Mouse (Mus musculus) forebrain, postnatal 0 days (tissue): Measurements from ENCODE around the gene Ncbp1. TPM values are rescaled to one million over a fixed set of nuclear protein-coding genes. Genes with fewer than 3 reads are reported as not detected.
A peak's percentile ranks its signal among the peaks of the same experiment; 100 is the strongest.

Source experiments
- ATAC-seq: fragments of 200-750 bp; cut with Nextera tagmentation; 2 replicates; pipeline ENCODE4 v1.8.0; 2017; ENCODE audit warnings: mild to moderate bottlenecking, moderate library complexity
- DNase-seq: peaks from one replicate; pipeline ENCODE4 v3.0.0-alpha.2; 2015
- H3K27ac ChIP-seq: fragments of 300-500 bp; sonication (generic); 2 replicates; pipeline ENCODE4 v1.5.1; 2014; ENCODE audit warnings: low read depth, mild to moderate bottlenecking, antibody characterized with exemption, low read length, moderate library complexity, mixed read lengths
- H3K27me3 ChIP-seq: fragments of 300-500 bp; sonication (generic); 2 replicates; pipeline ENCODE4 v1.6.1; 2014; ENCODE audit warnings: mild to moderate bottlenecking, low read length, mixed read lengths; ENCODE audit not compliant: insufficient read depth
- H3K36me3 ChIP-seq: fragments of 300-500 bp; sonication (generic); 2 replicates; pipeline ENCODE4 v1.6.1; 2014; ENCODE audit warnings: mild to moderate bottlenecking, moderate library complexity; ENCODE audit not compliant: insufficient read depth
- H3K4me1 ChIP-seq: fragments of 300-500 bp; sonication (generic); 2 replicates; pipeline ENCODE4 v1.6.1; 2014; ENCODE audit warnings: antibody characterized with exemption; ENCODE audit not compliant: insufficient read depth
- H3K4me2 ChIP-seq: fragments of 300-500 bp; sonication (generic); 2 replicates; pipeline ENCODE4 v1.6.1; 2014; ENCODE audit warnings: low read depth, mild to moderate bottlenecking, moderate library complexity
- H3K4me3 ChIP-seq: fragments of 300-500 bp; sonication (generic); 2 replicates; pipeline ENCODE4 v1.5.1; 2014; ENCODE audit warnings: low read depth, low read length, mixed read lengths
- H3K9ac ChIP-seq: fragments of 300-500 bp; sonication (generic); 2 replicates; pipeline ENCODE4 v1.6.1; 2014; ENCODE audit warnings: mild to moderate bottlenecking
- H3K9me3 ChIP-seq: fragments of 300-500 bp; sonication (generic); 2 replicates; pipeline ENCODE4 v1.6.1; 2016; ENCODE audit warnings: low read length
- CTCF ChIP-seq: sonication (generic); IDR thresholded peaks from 2 replicates; pipeline ENCODE4 v1.5.1; 2016; ENCODE audit warnings: antibody characterized with exemption, control low read depth, low read depth
- WGBS: fragments of 180-500 bp; shearing (Covaris S2); extraction: QIAGEN DNeasy Blood & Tissue Kit; methylation state at CpG from one replicate; pipeline ENCODE4 v1.1.7; 2014; 5-methylcytosine and 5-hydroxymethylcytosine counted together
- polyA plus RNA-seq: library from polyadenylated mRNA; unstranded; fragments of >200 nt; fragmentation: Nextera tagmentation; extraction: Ambion mirVana; gene quantifications from 2 replicates; pipeline ENCODE4 v1.2.1, GENCODE M21; 2015
- total RNA-seq: library from RNA; depleted of rRNA; stranded (reverse); fragments of >200 nt; gene quantifications from 2 replicates; pipeline ENCODE4 v1.2.3, GENCODE M21; 2014; rRNA removed

Gene Ncbp1
- total RNA-seq (48.9 and 56.1 TPM in 2 replicates), polyA plus RNA-seq (58.7 and 58.9 TPM in 2 replicates)

GRCm38 (mm10) chr4:46138287-46139222 is at the start of gene Ncbp1, which contains the start of gene Tstd2:
Ncbp1 (plus strand) TSS chr4:46138613.
Tstd2 (minus strand) TSS chr4:46138694.
- peaks cover 17% of the 10 kb centered on the region for H3K4me1 ChIP-seq
- DNase-seq, result peak; percentile 97
- WGBS, result under 1% methylated on average over 87 of the region's 90 CpGs

GRCm38 (mm10) chr4:46089524-46090125 is 48.8 kb upstream of the Ncbp1 start:
- no peak overlapping the region for H3K4me3 ChIP-seq
- no peaks in the 10 kb centered on the region for H3K27me3 ChIP-seq
- no peaks in the 10 kb centered on the region for H3K4me1 ChIP-seq
- DNase-seq, result peak; percentile 54
- H3K27ac ChIP-seq, result 0 out of 2 replicates have a peak overlapping the region, but pooled peaks have one; percentile 29
- H3K36me3 ChIP-seq, result no peaks in the 10 kb centered on the region
- H3K9ac ChIP-seq, result no peak overlapping the region
- TF ChIP-seq CTCF, result no peak
- ATAC-seq, result peak; percentile 68
- no peak overlapping the region for H3K4me2 ChIP-seq
- 60% methylated on average over 14 of the region's 14 CpGs for WGBS
- H3K9me3 ChIP-seq, result no peaks in the 10 kb centered on the region

More at GRCm38 (mm10) chr4:46138287-46139222, at the start of gene Ncbp1, which contains the start of gene Tstd2:
- Histone ChIP-seq H3K27ac (peak within 1 kb of the TSS; percentile 97), H3K9ac (peak within 1 kb of the TSS; percentile 95), H3K4me3 (peak within 1 kb of the TSS; percentile 83), H3K27me3 (no peaks in the 10 kb centered on the region), H3K36me3 (peaks cover 7% of the 10 kb centered on the region), H3K9me3 (no peaks in the 10 kb centered on the region), H3K4me2 (peak within 1 kb of the TSS; percentile 73)
- ATAC-seq, result peak; percentile 92
- TF ChIP-seq CTCF, result no peak

GRCm38 (mm10) chr4:46092429-46093076 is 45.9 kb upstream of the Ncbp1 start:
- Histone ChIP-seq H3K9me3 (no peaks in the 10 kb centered on the region), H3K27me3 (no peaks in the 10 kb centered on the region), H3K36me3 (no peaks in the 10 kb centered on the region), H3K4me1 (no peaks in the 10 kb centered on the region), H3K4me3 (no peak overlapping the region), H3K27ac (no peak overlapping the region), H3K9ac (no peak overlapping the region), H3K4me2 (no peak overlapping the region)
- no peak for DNase-seq
- no peak for ATAC-seq
- no peak for TF ChIP-seq CTCF
- 74% methylated on average over 5 of the region's 5 CpGs for WGBS

GRCm38 (mm10) chr4:46094916-46095825 is 43.2 kb upstream of the Ncbp1 start:
- no peak for TF ChIP-seq CTCF
- Histone ChIP-seq H3K9ac (no peak overlapping the region), H3K27me3 (no peaks in the 10 kb centered on the region), H3K4me2 (no peak overlapping the region), H3K4me3 (no peak overlapping the region), H3K9me3 (no peaks in the 10 kb centered on the region), H3K36me3 (no peaks in the 10 kb centered on the region), H3K27ac (no peak overlapping the region), H3K4me1 (no peaks in the 10 kb centered on the region)
- 39% methylated on average over 15 of the region's 15 CpGs for WGBS
- ATAC-seq (peak; percentile 71), DNase-seq (peak; percentile 35)

- no peak overlapping the region for H3K4me2 ChIP-seq
- no peak for TF ChIP-seq CTCF
- H3K36me3 ChIP-seq, result no peaks in the 10 kb centered on the region
- no peak overlapping the region for H3K4me3 ChIP-seq
- no peaks in the 10 kb centered on the region for H3K9me3 ChIP-seq
- no peak for ATAC-seq
- no peak overlapping the region for H3K27ac ChIP-seq
- 89% methylated on average over 3 of the region's 3 CpGs for WGBS
- no peak overlapping the region for H3K9ac ChIP-seq
- no peaks in the 10 kb centered on the region for H3K27me3 ChIP-seq
- H3K4me1 ChIP-seq, result no peaks in the 10 kb centered on the region
- no peak for DNase-seq
Observed at GRCm38 (mm10) chr4:46095826-46096159, 42.6 kb upstream of the Ncbp1 start.

GRCm38 (mm10) chr4:46096546-46096945 is 41.9 kb upstream of the Ncbp1 start:
- Histone ChIP-seq H3K9me3 (no peaks in the 10 kb centered on the region), H3K36me3 (no peaks in the 10 kb centered on the region), H3K4me3 (no peak overlapping the region), H3K27ac (no peak overlapping the region), H3K27me3 (no peaks in the 10 kb centered on the region), H3K9ac (no peak overlapping the region), H3K4me2 (no peak overlapping the region), H3K4me1 (no peaks in the 10 kb centered on the region)
- no peak for DNase-seq
- no peak for TF ChIP-seq CTCF
- ATAC-seq, result no peak
- WGBS, result 89% methylated on average over 7 of the region's 7 CpGs
